Mouse (Mus musculus): ENCODE data around the gene Arsg.

DNA sequence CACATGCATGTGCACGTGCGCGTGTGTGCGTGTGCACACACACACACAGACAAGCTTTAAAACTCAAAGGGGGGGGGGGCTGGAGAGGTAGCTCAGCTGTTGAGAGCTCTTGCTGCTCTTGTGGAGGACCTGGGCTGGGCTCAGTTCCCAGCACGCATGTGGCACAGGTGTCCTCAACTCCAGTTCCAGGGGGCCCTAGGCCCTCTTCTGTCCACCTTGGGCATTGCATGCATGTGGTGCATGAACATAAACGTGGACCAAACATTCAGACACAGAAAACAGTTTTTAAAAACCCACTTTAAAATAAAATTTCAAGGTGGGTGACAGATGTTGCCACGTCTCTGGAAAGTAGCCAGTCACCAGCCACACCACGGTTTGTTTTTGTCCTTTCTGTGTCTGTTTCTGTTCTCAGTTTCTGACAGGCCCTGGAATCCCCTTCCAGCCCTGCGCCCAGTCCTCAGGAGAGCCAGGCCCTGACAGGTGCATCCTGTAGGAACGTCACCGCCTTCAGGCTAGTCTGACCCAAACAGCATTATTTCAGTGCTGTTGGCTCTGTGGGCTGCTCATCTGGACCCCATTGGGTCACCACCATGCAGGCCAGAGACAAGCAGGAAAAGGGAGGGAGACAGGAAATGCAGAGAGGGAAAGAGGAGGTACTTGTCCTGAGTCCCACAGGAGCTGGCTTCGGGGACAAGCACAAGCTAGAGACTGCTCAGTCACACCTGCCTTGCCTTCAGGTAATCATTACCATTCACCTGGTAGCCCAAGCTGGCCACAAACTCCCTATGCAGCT, 125.8 kb downstream of the Arsg start:
- TF ChIP-seq POLR2A (IDR thresholded peaks at IDR 0.05; ENCODE audit: borderline replicate concordance, extremely low read depth, low read depth, low read length) (no peak), CTCF (IDR thresholded peaks at IDR 0.05; ENCODE audit: insufficient read depth, low read length) (0 out of 2 replicates have a peak, but pooled peaks have one; percentile 16)
